Comparison of ENCODE assay signal across 9 mouse cellular contexts in genomic region chr4:134035953-134036352, GRCm38 (mm10). TPM values are rescaled to one million over a fixed set of nuclear protein-coding genes. Genes with fewer than 3 reads are reported as not detected.
A peak's percentile ranks its signal among the peaks of the same experiment; 100 is the strongest.
DNase-seq lines count a peak whose midpoint lies in the region; ATAC-seq and TF ChIP-seq lines count a peak whose summit lies in the region.
"Had no signal": no experiment of that assay in that cellular context is flagged by ENCODE, and none has a peak within 500 bp of the region (broad histone marks: within the 10 kb centered on the region; RNA-seq: fewer than 3 reads in every experiment).

No protein-coding gene starts in this region.

- no peaks in the 10 kb centered on the region for H3K4me1 ChIP-seq in embryonic facial prominence, embryonic 11.5 days (ENCODE audit: control insufficient read depth, insufficient read depth, low read length)
- H3K4me1 ChIP-seq in heart, embryonic 16.5 days (ENCODE audit: control insufficient read depth, insufficient read depth, low read length): peaks cover 2% of the 10 kb centered on the region
- H3K4me1 ChIP-seq in liver, embryonic 12.5 days: no peaks in the 10 kb centered on the region
- no peaks in the 10 kb centered on the region for H3K4me1 ChIP-seq in neural tube, embryonic 12.5 days
- no peaks in the 10 kb centered on the region for H3K4me1 ChIP-seq in stomach, embryonic 15.5 days
- H3K4me1 ChIP-seq: embryonic facial prominence, embryonic 12.5 days had no signal

- H3K27me3 ChIP-seq in C2C12 (ENCODE audit: control insufficient read depth, insufficient read depth, insufficient read length): peaks cover 19% of the 10 kb centered on the region
- no peaks in the 10 kb centered on the region for H3K27me3 ChIP-seq in embryonic facial prominence, embryonic 11.5 days (ENCODE audit: control insufficient read depth, insufficient read depth, low read length)
- H3K27me3 ChIP-seq in heart, embryonic 16.5 days (ENCODE audit: control insufficient read depth, insufficient read depth, low read length): no peaks in the 10 kb centered on the region
- 0 out of 2 replicates have a peak, but pooled peaks cover 19% of the 10 kb centered on the region for H3K27me3 ChIP-seq in liver, embryonic 12.5 days (replicated peaks)
- no peaks in the 10 kb centered on the region; the same call in 1 of the 2 replicates for H3K27me3 ChIP-seq in neural tube, embryonic 12.5 days (replicated peaks)
- H3K27me3 ChIP-seq in stomach, embryonic 15.5 days (replicated peaks): no peaks in the 10 kb centered on the region
- H3K27me3 ChIP-seq: embryonic facial prominence, embryonic 12.5 days had no signal

- H3K4me3 ChIP-seq in C2C12 (ENCODE audit: insufficient read depth, poor library complexity, severe bottlenecking): no peak overlapping the region
- no peak overlapping the region for H3K4me3 ChIP-seq in embryonic facial prominence, embryonic 11.5 days (ENCODE audit: low read depth, low read length)
- H3K4me3 ChIP-seq in heart, embryonic 16.5 days (ENCODE audit: low read length): no peak overlapping the region
- no peak overlapping the region for H3K4me3 ChIP-seq in liver, embryonic 12.5 days
- H3K4me3 ChIP-seq in neural tube, embryonic 12.5 days: no peak overlapping the region
- no peak overlapping the region for H3K4me3 ChIP-seq in stomach, embryonic 15.5 days (replicated peaks)
- H3K4me3 ChIP-seq: embryonic facial prominence, embryonic 12.5 days had no signal

- peak; percentile 77 to 86 for DNase-seq in adrenal gland, postnatal 36 days
- peak; percentile 90 for DNase-seq in embryonic facial prominence, embryonic 11.5 days (ENCODE audit: low spot score)
- peak; percentile 79 for DNase-seq in kidney, postnatal 14 days

- H3K79me3 ChIP-seq in C2C12 (ENCODE audit: low read depth): no peaks in the 10 kb centered on the region

- no peak overlapping the region for H3K9ac ChIP-seq in embryonic facial prominence, embryonic 11.5 days (replicated peaks; ENCODE audit: low read length)
- no peak overlapping the region for H3K9ac ChIP-seq in heart, embryonic 16.5 days (ENCODE audit: low read length)
- H3K9ac ChIP-seq in liver, embryonic 12.5 days: no peak overlapping the region
- no peak overlapping the region for H3K9ac ChIP-seq in neural tube, embryonic 12.5 days
- H3K9ac ChIP-seq in stomach, embryonic 15.5 days: no peak overlapping the region
- H3K9ac ChIP-seq: embryonic facial prominence, embryonic 12.5 days had no signal

- no peaks in the 10 kb centered on the region for H3K9me3 ChIP-seq in embryonic facial prominence, embryonic 11.5 days (replicated peaks; ENCODE audit: control insufficient read depth, low read length)
- H3K9me3 ChIP-seq in heart, embryonic 16.5 days (replicated peaks; ENCODE audit: control insufficient read depth, low read length): no peaks in the 10 kb centered on the region
- no peaks in the 10 kb centered on the region for H3K9me3 ChIP-seq in liver, embryonic 12.5 days (replicated peaks)
- H3K9me3 ChIP-seq in neural tube, embryonic 12.5 days: no peaks in the 10 kb centered on the region
- H3K9me3 ChIP-seq in stomach, embryonic 15.5 days: no peaks in the 10 kb centered on the region

- peak; percentile 36 for TF ChIP-seq CTCF in C2C12 (IDR thresholded peaks at IDR 0.05; ENCODE audit: control insufficient read depth, insufficient read depth, insufficient read length)

- H3ac ChIP-seq in C2C12 (ENCODE audit: control insufficient read depth, insufficient read length, low read depth): no peak overlapping the region

- 5% methylated on average over 16 of the region's 16 CpGs for WGBS in embryonic facial prominence, embryonic 11.5 days
- 6% methylated on average over 16 of the region's 16 CpGs for WGBS in heart, embryonic 16.5 days
- WGBS in liver, embryonic 12.5 days (ENCODE audit: insufficient replicate concordance): 6% methylated on average over 16 of the region's 16 CpGs
- 5% methylated on average over 16 of the region's 16 CpGs for WGBS in neural tube, embryonic 12.5 days
- WGBS in stomach, embryonic 15.5 days: 3% methylated on average over 16 of the region's 16 CpGs

- no peak for ATAC-seq in embryonic facial prominence, embryonic 11.5 days (replicated peaks; ENCODE audit: insufficient number of reproducible peaks, low FRiP score, low TSS enrichment, low read depth)
- ATAC-seq in heart, embryonic 16.5 days (replicated peaks; ENCODE audit: extremely low read depth, insufficient read depth, low FRiP score): 0 out of 2 replicates have a peak, but pooled peaks have one; percentile 37
- peak; percentile 27; the same call in 1 of the 2 replicates for ATAC-seq in liver, embryonic 12.5 days
- ATAC-seq in neural tube, embryonic 12.5 days (ENCODE audit: low FRiP score, low read depth): peak; percentile 56; the same call in 1 of the 2 replicates
- peak; percentile 14; the same call in 1 of the 2 replicates for ATAC-seq in stomach, embryonic 15.5 days (ENCODE audit: insufficient read depth, low FRiP score, low read depth)

- H3K79me2 ChIP-seq in C2C12 (ENCODE audit: control insufficient read depth, insufficient read depth): no peaks in the 10 kb centered on the region

- H3K27ac ChIP-seq in embryonic facial prominence, embryonic 11.5 days (replicated peaks; ENCODE audit: low read depth, low read length): no peak overlapping the region
- no peak overlapping the region for H3K27ac ChIP-seq in heart, embryonic 16.5 days (ENCODE audit: low read length)
- H3K27ac ChIP-seq in liver, embryonic 12.5 days: no peak overlapping the region
- no peak overlapping the region for H3K27ac ChIP-seq in neural tube, embryonic 12.5 days
- no peak overlapping the region for H3K27ac ChIP-seq in stomach, embryonic 15.5 days
- H3K27ac ChIP-seq: embryonic facial prominence, embryonic 12.5 days had no signal

- H3K4me2 ChIP-seq in embryonic facial prominence, embryonic 11.5 days (ENCODE audit: low read depth, low read length): no peak overlapping the region
- H3K4me2 ChIP-seq in heart, embryonic 16.5 days (ENCODE audit: low read depth, low read length): no peak overlapping the region
- H3K4me2 ChIP-seq in liver, embryonic 12.5 days: no peak overlapping the region
- H3K4me2 ChIP-seq in neural tube, embryonic 12.5 days (replicated peaks): no peak overlapping the region
- H3K4me2 ChIP-seq in stomach, embryonic 15.5 days: no peak overlapping the region
- H3K4me2 ChIP-seq: embryonic facial prominence, embryonic 12.5 days had no signal

- H3K36me3 ChIP-seq in C2C12 (ENCODE audit: control insufficient read depth, insufficient read depth): no peaks in the 10 kb centered on the region
- no peaks in the 10 kb centered on the region for H3K36me3 ChIP-seq in embryonic facial prominence, embryonic 11.5 days (replicated peaks; ENCODE audit: control insufficient read depth, insufficient read depth, low read depth, low read length)
- no peaks in the 10 kb centered on the region for H3K36me3 ChIP-seq in heart, embryonic 16.5 days (ENCODE audit: control insufficient read depth, insufficient read depth)
- H3K36me3 ChIP-seq in liver, embryonic 12.5 days: no peaks in the 10 kb centered on the region
- H3K36me3 ChIP-seq in neural tube, embryonic 12.5 days: no peaks in the 10 kb centered on the region
- H3K36me3 ChIP-seq in stomach, embryonic 15.5 days: no peaks in the 10 kb centered on the region
- H3K36me3 ChIP-seq: embryonic facial prominence, embryonic 12.5 days had no signal

RNA-seq across cellular contexts. Expression of gene Lin28a, which starts 17.3 kb away (rescaled TPM):
- not detected for polyA plus RNA-seq in C2C12 (2012; fragmentation: generic; extraction: Trizol)
- not detected for total RNA-seq in adrenal gland, postnatal 36 days (2021)
- polyA plus RNA-seq in embryonic facial prominence, embryonic 11.5 days (2014; fragmentation: Nextera tagmentation; extraction: Ambion mirVana): 0.49 and 2.2 TPM in 2 replicates
- 0.09 TPM in 1 of 2 replicates, not detected in the other for polyA plus RNA-seq in heart, embryonic 16.5 days (2015; fragmentation: Nextera tagmentation; extraction: Ambion mirVana)
- polyA plus RNA-seq in liver, embryonic 12.5 days (2016; fragmentation: Nextera tagmentation; extraction: Ambion mirVana): 4.2 and 5.8 TPM in 2 replicates
- 0.84 and 1.9 TPM in 2 replicates for polyA plus RNA-seq in neural tube, embryonic 12.5 days (2016; fragmentation: Nextera tagmentation; extraction: Ambion mirVana)
- polyA plus RNA-seq in stomach, embryonic 15.5 days (2015; fragmentation: Nextera tagmentation; extraction: Ambion mirVana): 0.12 and 0.17 TPM in 2 replicates

RNA-seq across cellular contexts. Expression of gene Zfp683, which starts 17.7 kb away (rescaled TPM):
- not detected for polyA plus RNA-seq in C2C12 (2012; fragmentation: generic; extraction: Trizol)
- not detected for total RNA-seq in adrenal gland, postnatal 36 days (2021)
- not detected in 2 replicates for polyA plus RNA-seq in embryonic facial prominence, embryonic 11.5 days (2014; fragmentation: Nextera tagmentation; extraction: Ambion mirVana)
- polyA plus RNA-seq in heart, embryonic 16.5 days (2015; fragmentation: Nextera tagmentation; extraction: Ambion mirVana): 0.09 TPM in 1 of 2 replicates, not detected in the other
- polyA plus RNA-seq in liver, embryonic 12.5 days (2016; fragmentation: Nextera tagmentation; extraction: Ambion mirVana): not detected in 2 replicates
- polyA plus RNA-seq in neural tube, embryonic 12.5 days (2016; fragmentation: Nextera tagmentation; extraction: Ambion mirVana): not detected in 2 replicates
- polyA plus RNA-seq in stomach, embryonic 15.5 days (2015; fragmentation: Nextera tagmentation; extraction: Ambion mirVana): not detected in 2 replicates
- polyA plus RNA-seq: embryonic facial prominence, embryonic 12.5 days had no signal

RNA-seq across cellular contexts. Expression of gene Crybg2, which starts 24.7 kb away (rescaled TPM):
- polyA plus RNA-seq in C2C12 (2012; fragmentation: generic; extraction: Trizol): not detected
- not detected for total RNA-seq in adrenal gland, postnatal 36 days (2021)
- polyA plus RNA-seq in embryonic facial prominence, embryonic 11.5 days (2014; fragmentation: Nextera tagmentation; extraction: Ambion mirVana): 1.8 and 3.6 TPM in 2 replicates
- 0.37 and 0.91 TPM in 2 replicates for polyA plus RNA-seq in heart, embryonic 16.5 days (2015; fragmentation: Nextera tagmentation; extraction: Ambion mirVana)
- 0.71 and 0.82 TPM in 2 replicates for polyA plus RNA-seq in liver, embryonic 12.5 days (2016; fragmentation: Nextera tagmentation; extraction: Ambion mirVana)
- polyA plus RNA-seq in neural tube, embryonic 12.5 days (2016; fragmentation: Nextera tagmentation; extraction: Ambion mirVana): 0.65 and 1.5 TPM in 2 replicates
- polyA plus RNA-seq in stomach, embryonic 15.5 days (2015; fragmentation: Nextera tagmentation; extraction: Ambion mirVana): 11.1 and 11.9 TPM in 2 replicates

RNA-seq across cellular contexts. Expression of gene Dhdds, which starts 35.2 kb away (rescaled TPM):
- polyA plus RNA-seq in C2C12 (2012; fragmentation: generic; extraction: Trizol): 27.7 TPM
- total RNA-seq in adrenal gland, postnatal 36 days (2021): 10 to 100 TPM; 42.8 to 53.9 TPM
- polyA plus RNA-seq in embryonic facial prominence, embryonic 11.5 days (2014; fragmentation: Nextera tagmentation; extraction: Ambion mirVana): 38.1 and 46.1 TPM in 2 replicates
- polyA plus RNA-seq in heart, embryonic 16.5 days (2015; fragmentation: Nextera tagmentation; extraction: Ambion mirVana): 33.6 and 35.8 TPM in 2 replicates
- 24.5 and 25.6 TPM in 2 replicates for polyA plus RNA-seq in liver, embryonic 12.5 days (2016; fragmentation: Nextera tagmentation; extraction: Ambion mirVana)
- polyA plus RNA-seq in neural tube, embryonic 12.5 days (2016; fragmentation: Nextera tagmentation; extraction: Ambion mirVana): 41.1 and 42.7 TPM in 2 replicates
- polyA plus RNA-seq in stomach, embryonic 15.5 days (2015; fragmentation: Nextera tagmentation; extraction: Ambion mirVana): 39.9 and 41.5 TPM in 2 replicates

RNA-seq across cellular contexts. Expression of gene Cd52, which starts 58.9 kb away (rescaled TPM):
- not detected for polyA plus RNA-seq in C2C12 (2012; fragmentation: generic; extraction: Trizol)
- 10 to 100 TPM; 10.9 to 12.0 TPM for total RNA-seq in adrenal gland, postnatal 36 days (2021)
- 5.2 and 5.4 TPM in 2 replicates for polyA plus RNA-seq in embryonic facial prominence, embryonic 11.5 days (2014; fragmentation: Nextera tagmentation; extraction: Ambion mirVana)
- 16.6 and 28.6 TPM in 2 replicates for polyA plus RNA-seq in heart, embryonic 16.5 days (2015; fragmentation: Nextera tagmentation; extraction: Ambion mirVana)
- polyA plus RNA-seq in liver, embryonic 12.5 days (2016; fragmentation: Nextera tagmentation; extraction: Ambion mirVana): 18.5 and 21.5 TPM in 2 replicates
- polyA plus RNA-seq in neural tube, embryonic 12.5 days (2016; fragmentation: Nextera tagmentation; extraction: Ambion mirVana): 5.7 and 7.2 TPM in 2 replicates
- polyA plus RNA-seq in stomach, embryonic 15.5 days (2015; fragmentation: Nextera tagmentation; extraction: Ambion mirVana): 34.8 and 39.7 TPM in 2 replicates
